Mouse (Mus musculus) myocyte (in vitro differentiated cells): ENCODE measurements at regions not wholly inside any gene's neighbourhood (a gene's known extent, or its start where the extent isn't known, plus 50 kb on each side); places are given as distances from the start of the nearest gene placed in this dataset.

Experiments used
- CEBPB ChIP-seq: IDR thresholded peaks from 2 replicates; pipeline ENCODE4 v1.6.1; 2011; ENCODE audit warnings: mild to moderate bottlenecking, moderate library complexity; ENCODE audit not compliant: poor library complexity, insufficient read depth, severe bottlenecking
- E2F4 ChIP-seq: IDR thresholded peaks from one replicate; pipeline ENCODE4 v1.6.1; 2011; ENCODE audit warnings: mild to moderate bottlenecking, control low read depth, moderate library complexity; ENCODE audit not compliant: insufficient read depth
- MAX ChIP-seq: IDR thresholded peaks from one replicate; pipeline ENCODE4 v1.6.1; 2011; ENCODE audit warnings: low read depth, mild to moderate bottlenecking, control low read depth
- MYOD1 ChIP-seq, 3 experiments: IDR thresholded peaks; one replicate each; pipeline ENCODE4 v1.6.1; 2011; ENCODE audit warnings: control low read depth in 2 of 3, low read depth in 2 of 3, mild to moderate bottlenecking in 2 of 3, moderate library complexity in 1 of 3; ENCODE audit not compliant: insufficient read length in 2 of 3, control insufficient read depth in 1 of 3
- MYOG ChIP-seq, 3 experiments: IDR thresholded peaks; one replicate each; pipeline ENCODE4 v1.6.1; 2011; ENCODE audit warnings: control low read depth in 2 of 3, low read depth in 2 of 3, mild to moderate bottlenecking in 2 of 3; ENCODE audit not compliant: insufficient read length in 2 of 3, control insufficient read depth in 1 of 3, insufficient read depth in 1 of 3
- POLR2A ChIP-seq: IDR thresholded peaks from one replicate; pipeline ENCODE4 v1.6.1; 2011; ENCODE audit warnings: low read depth, mild to moderate bottlenecking, control low read depth, moderate library complexity; ENCODE audit not compliant: insufficient read length
- POLR2AphosphoS2 ChIP-seq: IDR thresholded peaks from one replicate; pipeline ENCODE4 v1.6.1; 2011; ENCODE audit warnings: low read depth, control low read depth; ENCODE audit not compliant: insufficient read length
- REST ChIP-seq: IDR thresholded peaks from one replicate; pipeline ENCODE4 v1.6.1; 2011; ENCODE audit warnings: mild to moderate bottlenecking, control low read depth, moderate library complexity; ENCODE audit not compliant: insufficient read depth, insufficient read length
- SRF ChIP-seq: IDR thresholded peaks from one replicate; pipeline ENCODE4 v1.6.1; 2011; ENCODE audit warnings: low read depth; ENCODE audit not compliant: control insufficient read depth, insufficient read length
- TCF12 ChIP-seq: IDR thresholded peaks from one replicate; pipeline ENCODE4 v1.6.1; 2011; ENCODE audit warnings: mild to moderate bottlenecking, control low read depth; ENCODE audit not compliant: poor library complexity, insufficient read depth, severe bottlenecking
- TCF3 ChIP-seq: IDR thresholded peaks from one replicate; pipeline ENCODE4 v1.6.1; 2011; ENCODE audit warnings: low read depth, control low read depth; ENCODE audit not compliant: insufficient read length
- USF1 ChIP-seq: IDR thresholded peaks from one replicate; pipeline ENCODE4 v1.6.1; 2011; ENCODE audit warnings: low read depth, mild to moderate bottlenecking, control low read depth, moderate library complexity

DNA sequence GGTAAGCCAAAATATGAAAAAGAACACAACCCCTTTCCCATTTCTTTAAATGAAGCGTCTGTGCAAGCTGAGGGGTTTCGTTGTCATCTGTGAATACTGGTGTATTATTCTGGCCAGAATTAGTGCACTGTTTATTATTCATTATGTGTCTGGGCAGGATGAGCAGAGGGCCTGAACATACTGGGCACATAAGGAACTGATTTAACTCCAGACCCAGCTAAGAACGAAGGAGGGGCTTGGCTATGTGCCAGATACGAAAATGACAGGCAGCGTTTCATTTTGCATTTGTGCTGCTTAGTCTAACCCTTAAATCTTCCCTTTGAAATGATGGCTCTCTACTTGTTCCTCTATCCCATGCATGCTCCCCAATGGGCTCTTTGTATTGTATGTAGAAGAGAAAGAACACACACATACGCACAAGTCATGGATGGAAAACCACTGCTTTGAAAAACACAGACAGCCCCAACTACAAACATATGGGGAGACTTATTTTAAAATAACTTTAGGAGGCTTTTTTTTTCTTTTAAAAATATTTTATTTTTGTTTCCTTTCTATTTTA lies 213.4 kb upstream of the Dcn start:
- TF ChIP-seq MAX (no peak), POLR2A (no peak), E2F4 (no peak), POLR2AphosphoS2 (no peak), MYOD1 (IDR thresholded peaks at IDR 0.05; ENCODE audit: control insufficient read depth in 1 of 3, insufficient read length in 2 of 3, low read depth in 2 of 3) (no peak), TCF12 (no peak), CEBPB (no peak), SRF (no peak), USF1 (no peak), TCF3 (no peak), REST (no peak), MYOG (IDR thresholded peaks at IDR 0.05; ENCODE audit: control insufficient read depth in 1 of 3, insufficient read depth in 1 of 3, insufficient read length in 2 of 3, low read depth in 2 of 3) (no peak)
